Mouse (Mus musculus): ENCODE measurements around the gene Capzb. TPM values are rescaled to one million over a fixed set of nuclear protein-coding genes. Genes with fewer than 3 reads are reported as not detected.

The Capzb gene
- polyA plus RNA-seq, 1 experiment from 2014 or later = 301 TPM

DNA sequence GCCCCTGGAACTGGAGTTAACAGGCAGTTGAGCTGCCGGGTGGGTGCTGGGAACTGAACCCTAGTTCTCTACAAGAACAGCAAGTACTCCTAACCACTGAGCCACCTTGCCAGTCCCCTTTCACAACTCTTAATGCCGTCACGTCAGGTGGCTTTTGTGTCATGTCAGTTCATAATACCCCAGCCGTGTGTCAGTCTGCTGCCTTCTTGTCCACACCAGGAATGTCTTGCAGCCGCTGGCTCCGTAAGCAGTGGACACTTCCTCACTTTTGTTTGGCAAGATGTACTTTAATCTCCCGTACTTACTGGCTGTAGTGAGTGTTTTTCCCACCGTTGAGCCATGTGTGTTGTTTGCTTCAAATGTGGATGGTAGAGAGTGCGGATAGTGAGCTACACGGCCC is 20.4 kb downstream of the Capzb start:
- Histone ChIP-seq H3K4me2 (ENCODE audit: low read length) (no peak overlapping the region), H3K4me3 (ENCODE audit: control insufficient read depth in 1 of 2, insufficient read depth in 1 of 2, low read depth in 1 of 2, low read length in 2 of 2) (no peak overlapping the region), H3K27me3 (ENCODE audit: control insufficient read depth, insufficient read depth, low read length) (no peaks in the 10 kb centered on the region), H3K9me3 (ENCODE audit: control insufficient read depth, low read length) (no peaks in the 10 kb centered on the region), H3K4me1 (ENCODE audit: control insufficient read depth in 2 of 2, insufficient read depth in 2 of 2, low read length in 2 of 2) (peaks cover 36 to 54% of the 10 kb centered on the region in 2 experiments), H3K27ac (replicated peaks in 1 of 2; ENCODE audit: control insufficient read depth in 1 of 2, insufficient read depth in 1 of 2, low read depth in 2 of 2, low read length in 2 of 2) (peak overlapping the region in 1 of 2 experiments; percentile 74; a peak in 2 of 4 replicates), H3K36me3 (ENCODE audit: control insufficient read depth, insufficient read depth, low read length) (peaks cover 29% of the 10 kb centered on the region), H3K9ac (ENCODE audit: low read length) (no peak overlapping the region)
- no peak for ATAC-seq (ENCODE audit: insufficient number of reproducible peaks, insufficient read depth, low FRiP score, low read depth)
- WGBS = 74% methylated on average over 10 of the region's 10 CpGs

DNA sequence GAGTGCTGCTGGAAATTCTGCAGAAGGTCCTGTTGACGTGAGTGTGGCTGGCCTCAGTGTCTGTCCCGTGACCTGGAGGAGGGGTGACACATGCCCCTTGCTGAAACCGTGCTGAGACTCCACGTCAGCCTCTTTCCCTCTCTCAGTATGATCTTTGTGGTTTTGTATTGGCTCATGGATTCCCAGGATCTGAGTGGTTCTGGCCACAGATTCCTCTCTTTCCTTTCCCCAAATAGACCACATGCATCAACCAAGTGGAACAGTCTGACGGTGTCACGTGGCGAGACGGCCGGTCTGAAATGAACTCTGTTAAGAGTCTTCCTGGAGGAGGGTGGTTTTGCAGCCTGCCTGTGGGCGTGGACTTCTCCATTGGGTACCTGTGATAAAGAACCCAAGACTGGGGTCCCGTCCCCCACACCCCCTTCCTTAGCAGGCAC is 21.3 kb downstream of the Capzb start:
- Histone ChIP-seq H3K4me2 (ENCODE audit: low read length) (peak overlapping the region; percentile 41), H3K36me3 (ENCODE audit: control insufficient read depth, insufficient read depth, low read length) (peaks cover 34% of the 10 kb centered on the region), H3K4me3 (ENCODE audit: control insufficient read depth in 1 of 2, insufficient read depth in 1 of 2, low read depth in 1 of 2, low read length in 2 of 2) (no peak overlapping the region), H3K9ac (ENCODE audit: low read length) (peak overlapping the region; percentile 16; the same call in 1 of the 2 replicates), H3K4me1 (ENCODE audit: control insufficient read depth in 2 of 2, insufficient read depth in 2 of 2, low read length in 2 of 2) (peaks cover 28 to 46% of the 10 kb centered on the region in 2 experiments), H3K27me3 (ENCODE audit: control insufficient read depth, insufficient read depth, low read length) (no peaks in the 10 kb centered on the region), H3K27ac (replicated peaks in 1 of 2; ENCODE audit: control insufficient read depth in 1 of 2, insufficient read depth in 1 of 2, low read depth in 2 of 2, low read length in 2 of 2) (peak overlapping the region; percentile 61 to 74), H3K9me3 (ENCODE audit: control insufficient read depth, low read length) (no peaks in the 10 kb centered on the region)
- WGBS = 38% methylated on average over 11 of the region's 11 CpGs
- ATAC-seq (ENCODE audit: insufficient number of reproducible peaks, insufficient read depth, low FRiP score, low read depth) = peak; percentile 55

DNA sequence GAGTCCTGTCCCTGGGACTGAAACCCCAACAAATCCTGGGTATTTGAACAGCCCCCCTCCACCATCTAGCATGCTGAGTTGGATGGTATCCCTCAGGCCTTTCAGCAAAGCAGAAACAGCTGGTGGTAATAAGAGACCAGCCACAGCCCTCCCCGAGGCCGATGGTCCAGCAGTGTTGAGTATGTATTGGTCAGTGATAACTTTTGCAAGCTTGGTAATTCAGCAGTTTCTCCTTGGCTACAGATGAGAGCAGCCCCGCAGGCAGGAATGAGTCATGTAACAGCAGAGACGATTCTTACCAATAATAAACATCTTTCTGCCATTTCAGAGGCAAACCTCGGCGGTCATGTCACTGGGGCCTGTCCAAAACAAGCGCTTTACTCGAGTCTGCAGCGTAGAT is 23.9 kb downstream of the Capzb start:
- H3K36me3 ChIP-seq (ENCODE audit: control insufficient read depth, insufficient read depth, low read length) = peaks cover 34% of the 10 kb centered on the region
- no peaks in the 10 kb centered on the region for H3K9me3 ChIP-seq (ENCODE audit: control insufficient read depth, low read length)
- 77% methylated on average over 9 of the region's 9 CpGs for WGBS
- no peak overlapping the region for H3K4me2 ChIP-seq (ENCODE audit: low read length)
- no peak overlapping the region for H3K27ac ChIP-seq (replicated peaks in 1 of 2; ENCODE audit: control insufficient read depth in 1 of 2, insufficient read depth in 1 of 2, low read depth in 2 of 2, low read length in 2 of 2)
- peaks cover 20 to 39% of the 10 kb centered on the region in 2 experiments for H3K4me1 ChIP-seq (ENCODE audit: control insufficient read depth in 2 of 2, insufficient read depth in 2 of 2, low read length in 2 of 2)
- ATAC-seq (ENCODE audit: insufficient number of reproducible peaks, insufficient read depth, low FRiP score, low read depth) = no peak
- no peak overlapping the region for H3K9ac ChIP-seq (ENCODE audit: low read length)
- no peaks in the 10 kb centered on the region for H3K27me3 ChIP-seq (ENCODE audit: control insufficient read depth, insufficient read depth, low read length)
- H3K4me3 ChIP-seq (ENCODE audit: control insufficient read depth in 1 of 2, insufficient read depth in 1 of 2, low read depth in 1 of 2, low read length in 2 of 2) = no peak overlapping the region

DNA sequence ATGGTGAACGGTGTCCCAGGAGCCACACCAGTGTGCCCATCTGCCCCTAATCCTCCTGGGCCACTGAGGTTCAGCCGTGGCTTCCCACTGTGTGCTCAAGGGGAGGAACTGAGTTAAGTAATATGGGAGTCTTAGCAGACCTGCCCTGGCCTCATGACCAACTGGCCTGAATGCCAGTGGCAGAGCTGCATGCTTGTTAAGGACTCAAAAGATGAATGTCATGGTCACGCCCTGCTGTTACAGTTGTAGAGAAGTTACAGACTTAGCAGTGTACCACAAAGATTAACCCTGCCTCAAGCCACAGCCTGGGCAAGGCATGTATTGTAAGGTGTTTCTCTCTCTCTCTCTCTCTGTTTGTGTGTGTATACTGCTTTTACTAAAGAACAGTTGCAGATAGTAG is 25.8 kb downstream of the Capzb start:
- WGBS = 93% methylated on average over 3 of the region's 3 CpGs
- Histone ChIP-seq H3K4me1 (ENCODE audit: control insufficient read depth in 2 of 2, insufficient read depth in 2 of 2, low read length in 2 of 2) (peaks cover 11 to 23% of the 10 kb centered on the region in 2 experiments), H3K4me3 (ENCODE audit: control insufficient read depth in 1 of 2, insufficient read depth in 1 of 2, low read depth in 1 of 2, low read length in 2 of 2) (no peak overlapping the region), H3K4me2 (ENCODE audit: low read length) (no peak overlapping the region), H3K27ac (replicated peaks in 1 of 2; ENCODE audit: control insufficient read depth in 1 of 2, insufficient read depth in 1 of 2, low read depth in 2 of 2, low read length in 2 of 2) (no peak overlapping the region), H3K36me3 (ENCODE audit: control insufficient read depth, insufficient read depth, low read length) (peaks cover 39% of the 10 kb centered on the region), H3K9me3 (ENCODE audit: control insufficient read depth, low read length) (no peaks in the 10 kb centered on the region), H3K9ac (ENCODE audit: low read length) (no peak overlapping the region), H3K27me3 (ENCODE audit: control insufficient read depth, insufficient read depth, low read length) (no peaks in the 10 kb centered on the region)
- no peak for ATAC-seq (ENCODE audit: insufficient number of reproducible peaks, insufficient read depth, low FRiP score, low read depth)

DNA sequence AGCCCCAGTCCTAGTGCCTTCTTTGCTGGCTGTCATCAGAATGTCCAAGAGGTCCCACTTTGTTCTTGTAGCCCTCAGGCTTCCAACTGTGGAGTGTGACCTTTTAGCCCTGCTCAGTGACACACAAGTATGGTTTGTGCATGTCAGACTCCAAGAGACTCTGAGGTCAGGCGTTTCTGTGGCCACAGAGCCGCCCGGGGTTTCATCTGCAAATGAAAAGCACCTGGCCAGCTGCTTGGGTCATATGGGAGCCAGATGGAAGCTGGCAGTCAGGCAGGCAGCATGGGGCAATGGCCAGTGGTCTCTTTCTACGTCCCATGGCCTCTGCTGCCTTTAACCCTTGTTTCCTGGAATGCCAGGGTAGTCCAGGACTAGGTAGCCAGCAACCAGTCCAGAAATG is 27.0 kb downstream of the Capzb start:
- no peak overlapping the region for H3K9ac ChIP-seq (ENCODE audit: low read length)
- H3K27ac ChIP-seq (replicated peaks in 1 of 2; ENCODE audit: control insufficient read depth in 1 of 2, insufficient read depth in 1 of 2, low read depth in 2 of 2, low read length in 2 of 2) = no peak overlapping the region
- no peak for ATAC-seq (ENCODE audit: insufficient number of reproducible peaks, insufficient read depth, low FRiP score, low read depth)
- H3K36me3 ChIP-seq (ENCODE audit: control insufficient read depth, insufficient read depth, low read length) = peaks cover 34% of the 10 kb centered on the region
- H3K27me3 ChIP-seq (ENCODE audit: control insufficient read depth, insufficient read depth, low read length) = no peaks in the 10 kb centered on the region
- H3K4me1 ChIP-seq (ENCODE audit: control insufficient read depth in 2 of 2, insufficient read depth in 2 of 2, low read length in 2 of 2) = peaks cover 2 to 12% of the 10 kb centered on the region in 2 experiments; a peak in 3 of 4 replicates
- H3K4me2 ChIP-seq (ENCODE audit: low read length) = no peak overlapping the region
- 77% methylated on average over 4 of the region's 4 CpGs for WGBS
- no peak overlapping the region for H3K4me3 ChIP-seq (ENCODE audit: control insufficient read depth in 1 of 2, insufficient read depth in 1 of 2, low read depth in 1 of 2, low read length in 2 of 2)
- H3K9me3 ChIP-seq (ENCODE audit: control insufficient read depth, low read length) = no peaks in the 10 kb centered on the region

DNA sequence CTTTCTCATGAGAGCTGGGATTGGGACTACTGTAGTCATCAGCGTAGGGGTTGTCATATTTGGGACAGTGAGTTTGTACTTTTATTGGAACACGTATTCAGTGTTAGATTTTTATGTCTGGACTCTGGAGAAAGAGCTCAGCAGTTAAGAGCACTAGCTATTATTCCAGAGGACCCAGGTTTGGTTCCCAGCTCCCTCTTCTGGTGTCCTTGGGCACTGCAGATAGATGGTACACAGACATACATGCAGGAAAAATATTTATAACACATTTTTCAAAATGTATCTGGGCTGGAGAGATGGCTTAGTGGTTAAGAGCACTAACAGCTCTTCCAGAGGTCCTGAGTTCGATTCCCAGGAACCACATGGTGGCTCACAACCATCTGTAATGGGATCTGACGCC is 28.3 kb downstream of the Capzb start:
- H3K27ac ChIP-seq (replicated peaks in 1 of 2; ENCODE audit: control insufficient read depth in 1 of 2, insufficient read depth in 1 of 2, low read depth in 2 of 2, low read length in 2 of 2) = no peak overlapping the region
- no peaks in the 10 kb centered on the region for H3K9me3 ChIP-seq (ENCODE audit: control insufficient read depth, low read length)
- ATAC-seq (ENCODE audit: insufficient number of reproducible peaks, insufficient read depth, low FRiP score, low read depth) = no peak
- peaks cover under 1 to 16% of the 10 kb centered on the region in 2 experiments; a peak in 3 of 4 replicates for H3K4me1 ChIP-seq (ENCODE audit: control insufficient read depth in 2 of 2, insufficient read depth in 2 of 2, low read length in 2 of 2)
- no peak overlapping the region for H3K9ac ChIP-seq (ENCODE audit: low read length)
- WGBS = 93% methylated on average over 4 of the region's 4 CpGs
- no peak overlapping the region for H3K4me2 ChIP-seq (ENCODE audit: low read length)
- peaks cover 34% of the 10 kb centered on the region for H3K36me3 ChIP-seq (ENCODE audit: control insufficient read depth, insufficient read depth, low read length)
- no peak overlapping the region for H3K4me3 ChIP-seq (ENCODE audit: control insufficient read depth in 1 of 2, insufficient read depth in 1 of 2, low read depth in 1 of 2, low read length in 2 of 2)
- H3K27me3 ChIP-seq (ENCODE audit: control insufficient read depth, insufficient read depth, low read length) = no peaks in the 10 kb centered on the region

DNA sequence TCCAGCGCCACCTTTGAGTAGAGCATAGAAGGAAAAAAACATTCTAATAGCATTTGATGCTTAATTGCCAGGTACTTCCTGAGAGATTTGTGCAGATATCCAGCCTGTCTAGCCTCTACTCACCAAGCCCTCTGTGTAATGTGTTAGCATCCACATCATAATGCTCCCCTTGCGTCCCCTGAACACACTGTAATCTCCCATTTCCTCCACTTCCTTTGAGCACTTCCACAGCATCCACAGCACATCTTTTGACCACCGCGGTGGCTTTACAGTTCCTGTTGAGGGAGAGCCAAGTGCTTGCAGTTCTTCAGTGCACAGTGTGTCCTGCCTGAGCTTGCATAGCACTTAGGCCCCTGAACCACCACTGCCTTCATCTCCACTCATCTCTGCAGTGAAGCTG is 29.1 kb downstream of the Capzb start:
- peaks cover 34% of the 10 kb centered on the region for H3K36me3 ChIP-seq (ENCODE audit: control insufficient read depth, insufficient read depth, low read length)
- H3K9ac ChIP-seq (ENCODE audit: low read length) = no peak overlapping the region
- WGBS = 74% methylated on average over 4 of the region's 4 CpGs
- H3K27ac ChIP-seq (replicated peaks in 1 of 2; ENCODE audit: control insufficient read depth in 1 of 2, insufficient read depth in 1 of 2, low read depth in 2 of 2, low read length in 2 of 2) = no peak overlapping the region
- H3K4me2 ChIP-seq (ENCODE audit: low read length) = no peak overlapping the region
- no peak for ATAC-seq (ENCODE audit: insufficient number of reproducible peaks, insufficient read depth, low FRiP score, low read depth)
- H3K9me3 ChIP-seq (ENCODE audit: control insufficient read depth, low read length) = no peaks in the 10 kb centered on the region
- peaks cover 8 to 20% of the 10 kb centered on the region in 2 experiments for H3K4me1 ChIP-seq (ENCODE audit: control insufficient read depth in 2 of 2, insufficient read depth in 2 of 2, low read length in 2 of 2)
- no peak overlapping the region for H3K4me3 ChIP-seq (ENCODE audit: control insufficient read depth in 1 of 2, insufficient read depth in 1 of 2, low read depth in 1 of 2, low read length in 2 of 2)
- no peaks in the 10 kb centered on the region for H3K27me3 ChIP-seq (ENCODE audit: control insufficient read depth, insufficient read depth, low read length)

DNA sequence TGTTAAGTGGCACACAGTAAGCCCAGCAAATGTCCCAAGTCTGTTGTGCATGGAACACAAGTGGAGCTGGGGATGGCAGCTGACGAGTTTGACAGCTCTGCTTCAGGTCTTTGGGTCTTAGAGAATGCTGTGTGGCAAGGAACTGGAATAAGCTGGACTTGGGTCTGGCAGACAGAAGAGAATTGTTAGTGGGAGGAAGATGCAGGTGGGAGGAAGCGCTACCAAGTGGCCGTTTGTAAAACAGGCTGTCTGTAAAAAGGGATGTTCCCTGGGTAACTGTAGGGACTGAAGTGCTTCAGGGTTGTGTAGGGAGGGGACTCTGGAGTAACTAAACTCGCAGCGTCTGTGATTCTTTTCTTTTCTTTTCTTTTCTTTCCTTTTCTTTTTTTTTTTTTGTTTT is 32.4 kb downstream of the Capzb start:
- no peaks in the 10 kb centered on the region for H3K27me3 ChIP-seq (ENCODE audit: control insufficient read depth, insufficient read depth, low read length)
- peaks cover 20 to 47% of the 10 kb centered on the region in 2 experiments for H3K4me1 ChIP-seq (ENCODE audit: control insufficient read depth in 2 of 2, insufficient read depth in 2 of 2, low read length in 2 of 2)
- ATAC-seq (ENCODE audit: insufficient number of reproducible peaks, insufficient read depth, low FRiP score, low read depth) = no peak
- 66% methylated on average over 5 of the region's 5 CpGs for WGBS
- no peaks in the 10 kb centered on the region for H3K9me3 ChIP-seq (ENCODE audit: control insufficient read depth, low read length)
- H3K36me3 ChIP-seq (ENCODE audit: control insufficient read depth, insufficient read depth, low read length) = peaks cover 19% of the 10 kb centered on the region
- H3K4me2 ChIP-seq (ENCODE audit: low read length) = no peak overlapping the region
- no peak overlapping the region for H3K9ac ChIP-seq (ENCODE audit: low read length)
- no peak overlapping the region for H3K27ac ChIP-seq (replicated peaks in 1 of 2; ENCODE audit: control insufficient read depth in 1 of 2, insufficient read depth in 1 of 2, low read depth in 2 of 2, low read length in 2 of 2)
- no peak overlapping the region for H3K4me3 ChIP-seq (ENCODE audit: control insufficient read depth in 1 of 2, insufficient read depth in 1 of 2, low read depth in 1 of 2, low read length in 2 of 2)

Data from heart, embryonic 14.5 days (tissue).